Mouse (Mus musculus): ENCODE data around the gene Senp7. TPM values are rescaled to one million over a fixed set of nuclear protein-coding genes. Genes with fewer than 3 reads are reported as not detected.
A peak's percentile ranks its signal among the peaks of the same experiment; 100 is the strongest.
"Not testable (repeated sequence)": the region's sequence is repeated elsewhere in the genome, so short reads cannot be mapped to it uniquely, and the experiment has no call there.

Gene Senp7
- total RNA-seq, 1 experiment from 2014 or later = 22.5 TPM

DNA sequence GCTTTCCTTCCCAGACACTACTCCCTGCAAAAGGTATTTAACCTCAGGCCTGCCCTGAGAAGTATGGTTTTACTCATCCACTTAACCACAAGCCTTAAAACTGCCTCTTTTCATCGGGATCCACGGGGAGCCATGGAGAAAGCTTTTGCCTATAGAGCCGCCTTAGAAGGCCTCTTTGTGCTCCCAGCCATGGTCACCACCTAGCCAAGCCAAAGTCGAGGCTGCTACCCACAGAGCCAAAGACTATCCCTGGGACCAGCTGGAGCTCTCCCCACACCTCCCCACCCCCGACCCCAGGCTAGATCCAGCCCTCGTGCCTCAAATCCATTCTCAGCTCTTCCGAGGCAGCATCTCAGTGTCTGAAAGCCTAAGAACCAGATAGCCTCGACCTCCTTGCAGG, 18.0 kb downstream of the Senp7 start:
- no peak for DNase-seq

DNA sequence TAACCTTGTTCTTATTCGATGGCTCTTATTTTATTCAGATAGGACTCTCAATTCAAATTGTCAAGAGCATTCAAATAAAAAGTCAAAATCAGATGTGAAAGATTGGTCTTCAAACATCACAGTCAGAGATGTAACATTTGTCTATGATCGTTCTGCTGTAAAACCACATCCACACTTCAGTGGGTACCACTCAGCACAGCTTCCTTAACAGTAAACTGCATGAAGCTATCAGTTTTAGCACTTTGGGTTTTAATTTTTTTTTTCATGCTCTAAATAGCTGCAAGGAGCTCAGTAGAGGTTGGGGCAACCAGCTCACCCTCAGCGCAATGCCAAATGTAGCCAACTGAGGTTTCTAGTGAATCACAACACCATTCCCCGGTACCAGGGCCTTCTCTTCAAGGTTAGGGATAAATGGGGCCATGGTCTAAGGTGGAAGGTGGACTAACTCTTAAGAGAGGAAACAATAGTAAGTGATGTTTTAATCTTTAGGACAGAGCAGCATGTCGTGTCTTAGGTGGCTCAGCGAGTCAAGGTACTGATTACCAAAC, 20.5 kb downstream of the Senp7 start:
- no peak for DNase-seq

DNA sequence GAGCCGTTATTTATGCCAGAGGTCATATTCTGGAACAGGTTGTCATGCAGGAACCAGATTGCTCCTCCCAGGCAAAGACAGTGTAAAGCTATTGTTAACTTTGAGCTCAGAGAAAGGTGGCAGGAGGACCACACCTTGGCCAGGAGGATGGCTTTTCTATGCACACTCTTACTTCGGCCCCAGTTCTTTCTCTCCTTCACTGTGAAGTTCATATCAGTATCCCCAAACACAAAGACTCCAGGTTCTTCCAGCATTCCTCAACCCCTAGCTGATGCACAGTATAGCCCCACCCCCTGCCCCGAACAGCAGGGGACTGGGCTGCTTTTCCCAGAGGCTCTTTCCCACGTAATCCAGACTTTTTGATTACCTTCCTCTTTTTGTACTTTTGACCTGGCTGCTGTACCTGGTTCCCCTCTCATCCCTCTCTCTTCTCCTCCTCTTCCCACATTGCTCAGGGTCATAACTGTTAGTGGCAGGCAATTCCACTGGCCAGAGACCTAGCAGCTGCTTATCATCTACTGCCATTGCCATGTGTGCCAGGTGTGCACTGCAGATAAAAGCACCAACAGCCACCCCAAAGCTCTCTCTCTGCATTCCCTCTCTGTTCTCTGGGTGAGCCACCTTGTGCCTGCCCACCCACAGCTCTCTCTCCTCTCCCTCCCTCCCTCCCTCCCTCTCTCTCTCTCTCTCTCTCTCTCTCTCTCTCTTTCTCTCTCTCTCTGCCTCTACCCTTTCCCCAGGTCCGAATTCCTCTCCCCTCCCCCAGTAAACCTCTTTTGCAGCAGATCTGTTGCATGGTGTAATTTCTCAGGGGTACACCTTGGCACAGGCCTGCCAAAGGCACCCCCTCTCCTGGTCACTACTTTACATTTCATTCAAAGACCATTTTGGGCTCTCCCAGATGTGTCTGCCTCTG, 23.4 kb downstream of the Senp7 start:
- no peak for DNase-seq

DNA sequence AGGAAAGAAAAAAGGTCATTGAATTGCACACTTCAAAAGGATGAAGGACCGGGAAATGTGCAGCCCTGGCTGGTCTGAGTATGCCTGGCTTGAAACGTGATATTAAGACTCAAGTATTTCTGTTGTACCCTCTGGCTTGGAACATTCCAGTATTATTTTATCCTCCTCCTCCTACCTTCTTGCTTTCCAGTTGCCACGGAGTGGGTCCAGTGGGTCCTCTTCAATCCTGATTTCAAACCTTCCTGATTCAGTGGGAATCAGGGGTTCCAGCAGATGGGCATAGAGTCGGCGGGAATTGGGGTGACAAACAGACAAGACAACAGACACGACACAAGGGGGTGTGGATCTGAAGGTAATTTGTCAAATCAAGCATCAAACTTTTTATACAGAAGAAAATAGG, 24.4 kb downstream of the Senp7 start:
- DNase-seq = no peak

DNA sequence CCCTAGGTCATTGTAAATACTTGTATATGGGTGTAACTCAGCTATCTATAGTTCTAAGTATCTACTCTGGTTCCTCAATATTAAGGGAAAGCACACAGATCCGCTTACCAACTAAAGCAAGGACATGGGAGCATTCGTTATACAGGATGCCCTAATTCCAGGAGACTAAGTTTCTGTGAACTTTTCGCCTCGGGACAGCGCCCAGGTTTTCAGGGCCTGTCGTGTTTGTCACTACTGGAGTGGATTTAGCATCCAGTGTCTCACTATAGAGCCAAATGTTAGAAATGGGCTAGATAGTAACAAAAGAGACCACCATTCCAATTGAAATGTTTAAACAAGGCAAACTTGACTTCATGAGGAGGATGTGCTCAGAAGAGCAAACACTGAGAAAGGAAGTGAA, 25.0 kb downstream of the Senp7 start:
- not testable (repeated sequence) for DNase-seq

DNA sequence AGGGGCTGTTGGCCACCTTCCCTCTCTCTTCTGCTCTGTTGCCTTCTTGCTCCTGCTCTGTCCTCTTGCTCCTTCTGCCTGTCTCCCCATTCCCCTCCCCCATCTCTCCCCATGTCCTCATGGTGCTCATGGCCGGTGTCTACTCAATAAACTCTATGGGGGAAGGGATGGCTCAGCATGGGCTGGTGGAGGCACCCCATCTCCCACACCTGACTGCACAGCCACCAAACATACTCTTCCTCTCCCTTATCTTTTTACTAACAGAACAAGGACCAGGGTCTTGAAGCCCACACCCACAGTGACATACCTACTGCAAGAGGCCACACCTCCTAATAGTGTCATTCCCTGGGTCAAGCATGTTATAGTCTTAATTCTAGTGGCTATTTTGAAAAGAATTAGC, 26.0 kb downstream of the Senp7 start:
- DNase-seq = no peak

DNA sequence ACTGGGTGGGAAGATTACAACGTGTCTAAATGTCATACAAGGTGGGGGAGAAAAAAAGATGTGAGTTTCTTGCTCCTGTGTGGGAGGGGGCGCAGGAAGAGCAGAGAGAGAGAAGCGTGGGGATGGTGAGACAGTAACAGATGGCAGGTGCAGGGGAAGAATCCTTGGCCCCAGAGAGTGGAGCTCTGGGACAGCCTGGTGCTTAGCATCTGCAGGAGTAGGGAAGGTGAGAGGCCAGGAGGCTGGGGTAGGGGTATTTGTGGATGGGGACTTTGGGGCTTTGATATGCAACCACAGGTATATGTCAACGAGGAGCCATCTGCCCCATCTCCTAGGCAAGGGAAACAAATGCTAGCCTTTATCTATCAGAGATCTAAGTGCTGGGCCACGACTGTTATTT, 26.4 kb downstream of the Senp7 start:
- no peak for DNase-seq

DNA sequence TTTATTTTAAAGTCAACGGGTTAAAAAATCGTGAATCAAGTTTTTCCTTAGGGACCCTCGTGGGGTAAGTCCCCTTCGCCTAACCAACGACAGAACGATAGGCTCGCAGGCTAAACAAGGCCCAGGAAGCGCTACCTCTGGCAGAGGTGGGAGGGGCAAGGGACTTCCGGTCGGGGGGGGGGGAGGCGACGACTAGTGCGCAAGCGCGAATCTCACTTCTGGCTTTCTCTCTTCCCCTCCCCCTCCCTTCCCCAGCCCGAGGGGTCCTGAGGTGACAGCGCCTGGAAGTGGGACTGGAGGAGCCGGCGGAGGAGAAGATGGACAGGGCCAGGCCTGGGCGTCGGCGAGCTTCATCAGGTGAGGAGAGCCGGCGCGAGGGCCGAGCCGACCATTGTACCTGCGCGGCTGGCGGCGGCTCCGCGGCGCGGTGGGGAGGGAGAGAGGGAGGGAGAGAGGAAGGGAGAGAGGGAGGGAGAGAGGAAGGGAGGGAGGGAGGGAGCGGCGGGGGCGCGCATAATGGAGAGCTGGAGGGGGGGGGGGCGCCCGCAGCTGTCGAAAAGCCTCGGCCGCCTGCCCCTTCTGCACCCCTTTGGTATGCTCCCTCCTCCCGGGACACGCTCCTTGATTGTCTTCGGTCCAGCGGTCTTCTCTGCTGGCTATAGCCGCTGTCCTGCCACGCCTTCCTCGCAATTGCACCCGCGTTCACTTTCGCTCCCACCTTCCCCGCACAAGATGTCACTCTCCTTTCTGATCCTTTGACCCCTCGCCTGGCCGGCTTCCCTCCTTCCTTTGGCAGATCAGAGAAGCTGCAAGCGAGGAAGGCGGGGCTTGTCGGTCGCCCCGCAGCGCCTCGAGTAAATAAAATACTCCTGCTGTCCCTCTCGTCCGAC, 27.3 kb downstream of the Senp7 start:
- DNase-seq = peak; percentile 92

DNA sequence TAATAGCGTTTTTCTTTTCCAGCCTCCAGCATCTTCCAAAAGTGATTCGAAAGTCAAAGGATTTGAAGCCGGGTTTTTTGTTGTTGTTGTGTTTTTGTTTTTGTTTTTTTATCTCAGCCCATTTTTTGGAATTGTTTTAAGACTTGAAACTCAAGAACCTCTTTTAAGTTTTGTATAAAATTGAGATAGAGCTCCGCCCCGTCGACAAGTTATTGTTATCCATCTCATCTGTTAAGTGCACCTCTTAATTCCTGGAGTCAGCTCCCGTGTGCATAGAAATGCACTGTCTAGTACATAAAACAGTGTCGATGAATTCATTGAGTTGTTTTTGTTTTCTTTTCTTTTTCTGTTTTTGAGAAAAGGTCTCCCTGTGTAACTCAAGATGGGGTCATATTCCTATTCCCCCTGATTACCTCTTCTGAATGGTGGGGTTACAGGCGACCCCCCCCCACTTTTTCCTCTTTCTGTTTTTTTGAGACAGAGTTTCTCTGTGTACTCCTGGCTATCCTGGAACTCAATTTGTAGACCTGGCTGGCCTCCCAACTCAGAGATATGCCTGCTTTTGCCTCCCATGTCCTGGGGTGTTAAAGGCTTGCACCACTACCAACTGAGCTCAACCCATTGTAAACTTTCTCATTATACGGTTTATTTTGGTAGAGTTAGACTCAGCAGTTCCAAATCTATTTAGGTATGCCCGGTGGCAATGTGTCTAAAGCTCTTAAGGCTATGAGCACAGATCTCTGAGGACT, 28.2 kb downstream of the Senp7 start:
- peak; percentile 30 for DNase-seq

DNA sequence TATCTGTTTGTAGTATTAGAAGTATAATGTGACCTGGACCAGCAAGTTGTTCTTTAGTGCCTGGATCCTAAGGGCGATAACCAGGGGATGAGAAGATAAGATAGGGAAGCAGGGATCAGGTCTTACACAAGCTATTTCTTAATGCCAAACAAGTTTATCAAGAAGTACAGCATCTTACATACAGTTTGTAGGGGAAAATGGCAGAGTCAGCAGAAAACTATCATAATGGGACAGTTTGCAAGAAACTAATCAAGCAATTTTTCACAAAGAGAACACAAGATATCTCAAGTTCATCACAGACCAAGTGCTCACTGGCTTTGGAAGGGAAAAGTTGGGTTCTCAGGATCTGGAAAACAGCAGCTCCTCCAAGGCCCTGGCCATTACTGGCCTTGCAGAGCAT, 31.3 kb downstream of the Senp7 start:
- DNase-seq = no peak

DNA sequence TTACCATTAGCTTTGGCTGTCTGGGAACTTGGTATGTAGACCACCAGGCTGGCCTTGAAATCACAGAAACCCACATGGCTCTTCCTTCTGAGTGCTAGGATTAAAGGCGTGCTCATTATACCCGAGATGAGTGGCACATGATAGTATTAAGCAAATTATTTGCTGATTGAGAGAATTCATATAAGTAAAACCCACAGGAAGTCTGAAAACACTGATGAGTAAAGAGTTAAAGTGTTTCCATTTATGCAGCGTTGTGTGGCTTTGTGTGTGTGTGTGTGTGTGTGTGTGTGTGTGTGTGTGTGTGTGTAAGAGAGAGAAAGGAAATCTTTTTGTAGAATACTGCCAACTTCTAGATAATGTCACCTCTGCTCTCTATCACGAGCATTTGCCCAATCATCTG, 33.6 kb downstream of the Senp7 start:
- no peak for DNase-seq

DNA sequence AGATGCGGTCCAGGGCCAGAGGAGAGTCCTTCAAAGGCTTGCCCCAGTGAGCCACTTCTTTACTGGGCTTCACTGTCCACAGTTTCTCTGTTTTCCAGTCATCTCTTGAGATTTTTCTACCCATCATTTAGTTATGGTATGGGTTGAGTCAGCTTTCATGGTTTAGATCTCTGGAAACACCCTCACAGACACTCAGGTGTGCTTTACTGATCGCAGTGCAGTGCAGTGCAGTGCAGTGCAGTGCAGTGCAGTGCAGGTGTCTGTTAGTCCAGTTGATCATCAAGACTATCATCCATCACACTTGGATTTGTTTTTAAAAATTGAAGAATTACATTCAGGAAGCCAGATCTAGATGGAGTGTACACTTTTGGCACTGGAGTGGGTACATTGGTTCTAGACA, 38.2 kb downstream of the Senp7 start:
- DNase-seq = no peak

DNA sequence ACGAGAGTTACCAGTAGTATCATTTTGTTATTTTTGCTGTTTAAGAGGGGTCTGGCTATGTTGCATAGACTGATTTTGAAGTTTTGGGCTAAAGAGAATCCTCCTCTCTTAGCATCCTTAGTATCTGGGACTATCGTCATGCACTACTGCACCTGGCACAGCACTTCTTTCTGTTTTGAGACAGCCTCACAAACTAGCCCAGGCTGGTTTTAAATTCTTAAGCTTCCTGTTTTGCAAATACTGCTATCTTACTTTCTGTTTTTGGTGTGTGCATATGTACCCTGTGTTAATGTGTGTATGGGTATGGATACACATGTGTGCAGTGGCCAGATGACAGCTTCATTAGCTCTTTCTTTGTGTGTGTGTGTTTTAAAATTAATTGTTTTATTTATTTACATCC, 42.2 kb downstream of the Senp7 start:
- no peak for DNase-seq

DNA sequence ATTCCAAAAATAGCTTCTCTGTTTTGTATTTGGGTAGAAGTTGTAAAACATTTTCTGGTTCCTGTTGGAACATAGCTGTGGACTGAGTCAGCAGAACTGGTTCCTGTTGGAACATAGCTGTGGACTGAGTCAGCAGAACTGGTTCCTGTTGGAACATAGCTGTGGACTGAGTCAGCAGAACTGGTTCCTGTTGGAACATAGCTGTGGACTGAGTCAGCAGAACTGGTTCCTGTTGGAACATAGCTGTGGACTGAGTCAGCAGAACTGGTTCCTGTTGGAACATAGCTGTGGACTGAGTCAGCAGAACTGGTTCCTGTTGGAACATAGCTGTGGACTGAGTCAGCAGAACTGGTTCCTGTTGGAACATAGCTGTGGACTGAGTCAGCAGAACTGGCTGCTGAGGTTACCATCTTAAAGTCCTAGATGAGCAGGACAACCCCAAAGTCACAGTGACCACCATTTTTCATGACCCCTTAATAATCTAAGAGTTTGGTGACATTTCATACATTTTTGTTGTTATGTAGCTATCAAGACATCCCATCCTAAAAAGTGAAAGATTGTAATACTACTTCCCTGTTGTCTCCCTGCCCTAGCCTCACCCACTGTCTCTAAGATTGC, 48.4 kb downstream of the Senp7 start:
- not testable (repeated sequence) for DNase-seq

DNA sequence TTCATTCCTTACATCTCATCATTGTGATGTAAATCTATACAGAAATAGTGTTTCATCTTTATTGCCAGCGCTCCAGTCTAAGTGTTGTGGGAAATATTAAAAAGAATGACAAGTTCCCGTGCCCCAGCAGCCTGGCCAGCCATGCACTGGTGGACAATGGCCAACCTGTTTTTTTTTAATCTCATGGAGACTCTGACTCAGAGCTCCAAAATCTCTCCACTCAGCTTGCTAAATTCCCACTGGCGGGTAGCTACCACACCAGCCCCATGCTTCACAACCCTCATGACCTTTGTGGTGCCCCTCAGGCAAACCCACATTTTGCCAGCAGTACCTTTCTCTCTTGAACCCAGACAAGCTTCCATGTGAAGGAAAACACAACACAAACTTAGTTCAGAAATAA, 67.6 kb downstream of the Senp7 start:
- DNase-seq = peak; percentile 12

DNA sequence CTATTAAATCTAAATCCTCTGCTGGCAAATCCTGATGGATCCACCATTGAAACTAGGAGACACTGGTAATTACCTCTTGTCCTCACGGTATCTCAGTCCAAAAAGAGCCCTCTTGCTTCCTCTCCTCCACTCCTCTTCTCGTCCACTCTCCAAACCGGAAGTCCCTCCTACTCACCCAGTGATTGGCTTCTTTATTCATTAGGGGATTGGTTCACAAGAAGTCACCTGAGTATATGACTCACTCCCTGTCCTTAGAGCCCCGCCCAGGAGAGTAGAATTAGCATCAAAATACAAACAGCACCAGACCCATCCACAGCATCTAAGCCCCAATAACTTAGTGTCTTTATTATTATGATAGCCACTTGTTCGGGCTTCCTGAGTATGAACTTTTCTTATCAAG, 68.0 kb downstream of the Senp7 start:
- no peak for DNase-seq

DNA sequence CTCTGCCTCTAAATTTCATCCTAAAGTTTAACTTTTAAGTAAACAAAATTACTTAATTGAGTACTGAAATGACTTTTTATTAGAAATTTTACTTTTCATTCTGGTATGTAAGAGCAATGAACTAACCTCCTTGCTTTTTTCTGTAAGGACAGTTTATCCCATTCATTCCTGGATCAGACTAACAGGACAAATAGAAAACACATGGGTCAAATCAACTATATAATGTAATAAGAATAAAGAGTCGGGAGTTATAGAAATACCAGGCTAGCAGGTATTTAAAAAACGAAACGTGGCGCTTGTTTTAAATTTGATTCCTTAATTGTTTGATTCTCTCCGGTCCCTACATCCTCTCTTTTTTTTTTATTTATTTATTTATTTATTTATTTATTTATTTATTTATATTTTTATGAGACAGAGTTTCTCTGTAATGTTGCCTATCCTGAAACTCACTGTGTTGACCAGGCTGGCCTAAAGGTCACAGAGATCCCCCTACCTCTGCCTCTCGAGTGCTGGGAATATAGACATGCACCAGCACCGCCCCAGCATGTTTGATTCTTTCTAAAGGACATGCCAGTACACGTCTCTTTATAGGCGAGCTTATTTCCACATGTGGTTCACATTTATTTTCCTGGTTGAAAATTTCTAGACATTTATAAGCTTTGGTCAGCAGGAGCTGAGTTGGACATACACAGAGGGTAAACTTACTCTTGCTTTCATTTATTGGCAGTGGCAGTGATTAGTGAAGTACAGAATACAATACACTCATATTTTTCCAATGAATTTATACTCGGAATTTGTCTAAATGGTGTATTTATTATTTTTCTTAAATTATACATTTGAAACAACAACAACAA, 69.4 kb downstream of the Senp7 start:
- no peak for DNase-seq

DNA sequence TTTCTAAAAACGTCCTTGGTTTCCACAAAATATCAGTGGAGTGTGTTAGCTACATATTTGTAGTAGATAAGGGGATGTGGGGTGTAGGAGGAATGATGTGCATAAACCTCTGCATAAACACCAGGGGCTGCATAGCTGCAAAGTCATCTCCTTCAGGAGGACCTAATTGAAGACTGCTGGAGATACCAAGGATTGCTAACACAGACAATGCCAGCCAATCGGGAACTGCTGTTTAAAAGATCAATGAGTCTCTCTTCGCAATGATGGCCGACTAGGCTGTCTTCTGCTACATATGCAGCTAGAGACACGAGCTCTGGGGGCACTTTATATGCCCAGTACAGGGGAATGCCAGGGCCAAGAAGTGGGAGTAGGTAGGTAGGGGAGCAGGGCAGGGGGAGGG, 74.4 kb downstream of the Senp7 start:
- no peak for DNase-seq

DNA sequence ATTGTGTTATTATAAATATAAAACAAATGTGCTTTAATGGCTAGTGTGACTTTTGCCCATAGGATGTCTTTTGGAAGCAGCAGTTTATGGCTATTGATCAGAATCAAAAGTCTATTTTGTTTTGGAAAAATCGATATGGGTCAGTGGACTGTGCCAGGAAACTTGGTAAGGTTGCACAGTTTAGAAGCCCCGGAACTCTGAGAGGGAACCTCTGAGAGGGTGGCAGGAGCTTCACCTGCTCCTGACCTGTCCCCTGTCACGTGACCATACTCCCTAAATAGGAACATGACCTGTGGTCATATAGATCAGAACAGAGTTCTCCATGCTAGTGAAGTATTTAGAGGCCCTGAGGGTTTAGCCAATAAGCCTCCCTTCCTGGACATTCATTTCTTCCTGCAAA, 75.9 kb downstream of the Senp7 start:
- DNase-seq = no peak

DNA sequence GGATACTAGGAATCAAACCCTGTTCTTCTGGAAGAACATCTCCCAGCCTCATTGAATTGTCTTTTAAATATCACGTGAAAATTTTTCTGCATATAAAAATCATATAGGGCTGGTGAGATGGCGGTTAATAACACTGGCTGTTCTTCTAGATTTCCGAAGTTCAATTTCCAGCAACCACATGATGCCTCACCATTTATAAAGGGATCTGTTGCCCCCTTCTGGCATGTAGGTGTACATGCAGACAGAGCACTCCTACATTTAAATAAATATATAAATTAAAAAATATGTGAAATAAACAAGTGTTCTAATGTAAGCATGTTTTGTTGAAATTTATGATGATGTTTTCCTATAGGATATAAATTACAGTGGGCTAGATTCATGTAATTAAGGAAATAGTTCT, 83.5 kb downstream of the Senp7 start:
- peak; percentile 28 for DNase-seq

DNA sequence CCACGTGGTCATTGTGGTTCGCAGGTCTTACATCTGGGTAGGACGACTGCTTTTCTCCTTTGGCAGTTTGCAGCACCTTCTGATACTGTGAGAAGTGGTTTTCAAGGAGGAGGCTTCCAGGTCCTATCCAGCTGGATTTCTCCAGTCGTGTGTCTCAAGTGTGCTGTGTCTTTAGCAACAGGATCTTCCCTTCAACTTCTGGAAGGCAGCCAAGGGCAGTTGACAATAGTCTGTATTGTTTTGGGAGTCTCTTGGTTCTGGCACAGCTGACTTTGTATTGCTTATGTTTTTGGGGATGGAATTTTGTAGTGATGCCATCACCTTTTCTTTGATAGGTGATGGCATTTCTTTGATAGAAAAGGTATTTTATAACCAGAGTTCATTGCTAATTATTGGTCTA, 86.0 kb downstream of the Senp7 start:
- no peak for DNase-seq
